Mouse (Mus musculus): Measurements from ENCODE around the gene Adk.

Gene Adk

GRCm38 (mm10) chr14:21490141-21490540 lies 437.8 kb downstream of the Adk start:
- no peak for DNase-seq

Data from kidney, postnatal 4 days (tissue).